Mouse (Mus musculus) neutrophil, adult 65 days (primary cell): ENCODE results near the gene Lrrc55. TPM values are rescaled to one million over a fixed set of nuclear protein-coding genes. Genes with fewer than 3 reads are reported as not detected.

ENCODE experiments used
- total RNA-seq: library from RNA; stranded (reverse); gene quantifications from 2 replicates; pipeline ENCODE4 v1.2.4, GENCODE M21; 2023

Lrrc55 gene
- total RNA-seq, result not detected in 2 replicates

GRCm38 (mm10) chr2:85196901-85197300, at the start of gene Lrrc55:
Gene Lrrc55 (minus strand): TSS chr2:85197197.

GRCm38 (mm10) chr2:85136089-85136488, 60.9 kb downstream of the Lrrc55 start, which contains the start of gene Aplnr:
Gene Aplnr (plus strand): TSS chr2:85136225.

Other genes starting within 250 kb of the Lrrc55 start
- 23.3 and 29.1 TPM in 2 replicates for gene Prg2, start 216.7 kb downstream of the Lrrc55 start, total RNA-seq
- gene Prg3, start 209.0 kb downstream of the Lrrc55 start, total RNA-seq, result 0.69 and 1.8 TPM in 2 replicates
- 74.8 and 88.8 TPM in 2 replicates for gene Ssrp1, start 160.0 kb downstream of the Lrrc55 start, total RNA-seq
- 0.41 TPM in 1 of 2 replicates, not detected in the other for gene P2rx3, start 159.7 kb downstream of the Lrrc55 start, total RNA-seq
- 9.2 and 14.0 TPM in 2 replicates for gene Tnks1bp1, start 149.2 kb downstream of the Lrrc55 start, total RNA-seq
- 2.1 and 3.6 TPM in 2 replicates for gene Aplnr, start 61.0 kb downstream of the Lrrc55 start, total RNA-seq
- not detected in 2 replicates for gene Olfr987, start 142.1 kb upstream of the Lrrc55 start, total RNA-seq
- not detected in 2 replicates for gene Olfr988, start 166.0 kb upstream of the Lrrc55 start, total RNA-seq
- gene Olfr992, start 212.3 kb upstream of the Lrrc55 start, total RNA-seq, result not detected in 2 replicates
- gene Olfr993, start 217.7 kb upstream of the Lrrc55 start, total RNA-seq, result not detected in 2 replicates
- not detected in 2 replicates for gene Olfr994, start 239.3 kb upstream of the Lrrc55 start, total RNA-seq
- gene Olfr995, start 246.4 kb upstream of the Lrrc55 start, total RNA-seq, result not detected in 2 replicates